Mouse (Mus musculus): ENCODE measurements around the gene Lsm4. TPM values are rescaled to one million over a fixed set of nuclear protein-coding genes. Genes with fewer than 3 reads are reported as not detected.

The Lsm4 gene
- 141 and 147 TPM in 2 replicates for polyA plus RNA-seq (2015; fragmentation: Nextera tagmentation; extraction: Ambion mirVana)

- WGBS = under 1% methylated on average over 60 of the region's 60 CpGs
- Histone ChIP-seq H3K27ac (replicated peaks) (peak within 1 kb of the TSS; percentile 96), H3K4me3 (ENCODE audit: low read depth, low read length) (peak within 1 kb of the TSS; percentile 66), H3K4me2 (replicated peaks; ENCODE audit: low read depth) (peak within 1 kb of the TSS; percentile 59), H3K9ac (ENCODE audit: low read length) (peak within 1 kb of the TSS; percentile 75), H3K4me1 (replicated peaks; ENCODE audit: control insufficient read depth, insufficient read depth) (peaks cover 5% of the 10 kb centered on the region; the same call in 1 of the 2 replicates), H3K9me3 (ENCODE audit: control insufficient read depth, low read length) (no peaks in the 10 kb centered on the region), H3K27me3 (ENCODE audit: control insufficient read depth, insufficient read depth, low read length) (no peaks in the 10 kb centered on the region), H3K36me3 (ENCODE audit: control insufficient read depth, insufficient read depth, low read length) (0 out of 2 replicates have a peak, but pooled peaks cover 3% of the 10 kb centered on the region)
- ATAC-seq (ENCODE audit: low FRiP score, low TSS enrichment) = peak; percentile 95
- TF ChIP-seq EP300 (optimal IDR thresholded peaks at IDR 0.05) (peak; percentile 94), CTCF (IDR thresholded peaks at IDR 0.05; ENCODE audit: low read depth) (peak; percentile 90)
- peak; percentile 96 for DNase-seq (ENCODE audit: low spot score)
Observed at GRCm38 (mm10) chr8:70673079-70673856, at the start of gene Lsm4. Gene Lsm4, plus strand, starts transcription at chr8:70673248.

- ATAC-seq (ENCODE audit: low FRiP score, low TSS enrichment) (no peak), DNase-seq (ENCODE audit: low spot score) (peak; percentile 73)
- Histone ChIP-seq H3K9me3 (ENCODE audit: control insufficient read depth, low read length) (no peaks in the 10 kb centered on the region), H3K4me2 (replicated peaks; ENCODE audit: low read depth) (no peak overlapping the region), H3K36me3 (ENCODE audit: control insufficient read depth, insufficient read depth, low read length) (no peaks in the 10 kb centered on the region), H3K27me3 (ENCODE audit: control insufficient read depth, insufficient read depth, low read length) (no peaks in the 10 kb centered on the region), H3K9ac (ENCODE audit: low read length) (no peak overlapping the region), H3K4me1 (replicated peaks; ENCODE audit: control insufficient read depth, insufficient read depth) (peaks cover 4% of the 10 kb centered on the region; the same call in 1 of the 2 replicates), H3K4me3 (ENCODE audit: low read depth, low read length) (no peak overlapping the region), H3K27ac (replicated peaks) (no peak overlapping the region)
- WGBS = 12% methylated on average over 5 of the region's 5 CpGs
- no peak for TF ChIP-seq EP300 (optimal IDR thresholded peaks at IDR 0.05)
- peak; percentile 77 for TF ChIP-seq CTCF (IDR thresholded peaks at IDR 0.05; ENCODE audit: low read depth)
Observed at GRCm38 (mm10) chr8:70625104-70625503, 47.9 kb upstream of the Lsm4 start.

GRCm38 (mm10) chr8:70627041-70627440, 46.0 kb upstream of the Lsm4 start:
- DNase-seq (ENCODE audit: low spot score) (no peak), ATAC-seq (ENCODE audit: low FRiP score, low TSS enrichment) (no peak)
- no peak overlapping the region for H3K9ac ChIP-seq (ENCODE audit: low read length)
- 79% methylated on average over 5 of the region's 5 CpGs for WGBS
- peaks cover 7% of the 10 kb centered on the region; the same call in 1 of the 2 replicates for H3K4me1 ChIP-seq (replicated peaks; ENCODE audit: control insufficient read depth, insufficient read depth)
- no peak overlapping the region for H3K4me2 ChIP-seq (replicated peaks; ENCODE audit: low read depth)
- TF ChIP-seq CTCF (IDR thresholded peaks at IDR 0.05; ENCODE audit: low read depth) (no peak), EP300 (optimal IDR thresholded peaks at IDR 0.05) (no peak)
- H3K4me3 ChIP-seq (ENCODE audit: low read depth, low read length) = no peak overlapping the region
- no peak overlapping the region for H3K27ac ChIP-seq (replicated peaks)
- no peaks in the 10 kb centered on the region for H3K27me3 ChIP-seq (ENCODE audit: control insufficient read depth, insufficient read depth, low read length)
- no peaks in the 10 kb centered on the region for H3K9me3 ChIP-seq (ENCODE audit: control insufficient read depth, low read length)
- H3K36me3 ChIP-seq (ENCODE audit: control insufficient read depth, insufficient read depth, low read length) = no peaks in the 10 kb centered on the region

- Histone ChIP-seq H3K9me3 (ENCODE audit: control insufficient read depth, low read length) (no peaks in the 10 kb centered on the region), H3K4me2 (replicated peaks; ENCODE audit: low read depth) (peak overlapping the region; percentile 58), H3K27me3 (ENCODE audit: control insufficient read depth, insufficient read depth, low read length) (no peaks in the 10 kb centered on the region), H3K27ac (replicated peaks) (no peak overlapping the region), H3K36me3 (ENCODE audit: control insufficient read depth, insufficient read depth, low read length) (no peaks in the 10 kb centered on the region), H3K4me1 (replicated peaks; ENCODE audit: control insufficient read depth, insufficient read depth) (peaks cover 8% of the 10 kb centered on the region; the same call in 1 of the 2 replicates), H3K4me3 (ENCODE audit: low read depth, low read length) (no peak overlapping the region; the same call in 1 of the 2 replicates), H3K9ac (ENCODE audit: low read length) (no peak overlapping the region)
- 52% methylated on average over 7 of the region's 7 CpGs for WGBS
- no peak for DNase-seq (ENCODE audit: low spot score)
- no peak for ATAC-seq (ENCODE audit: low FRiP score, low TSS enrichment)
- TF ChIP-seq CTCF (IDR thresholded peaks at IDR 0.05; ENCODE audit: low read depth) (no peak), EP300 (optimal IDR thresholded peaks at IDR 0.05) (no peak)
Observed at GRCm38 (mm10) chr8:70628986-70629490, 44.0 kb upstream of the Lsm4 start.

- Histone ChIP-seq H3K4me1 (replicated peaks; ENCODE audit: control insufficient read depth, insufficient read depth) (peaks cover 10% of the 10 kb centered on the region; the same call in 1 of the 2 replicates), H3K4me3 (ENCODE audit: low read depth, low read length) (peak overlapping the region; percentile 39), H3K27ac (replicated peaks) (peak overlapping the region; percentile 74), H3K36me3 (ENCODE audit: control insufficient read depth, insufficient read depth, low read length) (no peaks in the 10 kb centered on the region), H3K4me2 (replicated peaks; ENCODE audit: low read depth) (peak overlapping the region; percentile 58), H3K9ac (ENCODE audit: low read length) (peak overlapping the region; percentile 54), H3K9me3 (ENCODE audit: control insufficient read depth, low read length) (no peaks in the 10 kb centered on the region), H3K27me3 (ENCODE audit: control insufficient read depth, insufficient read depth, low read length) (no peaks in the 10 kb centered on the region)
- TF ChIP-seq CTCF (IDR thresholded peaks at IDR 0.05; ENCODE audit: low read depth) = peak; percentile 100
- no peak for TF ChIP-seq EP300 (optimal IDR thresholded peaks at IDR 0.05)
- ATAC-seq (ENCODE audit: low FRiP score, low TSS enrichment) (peak; percentile 84), DNase-seq (ENCODE audit: low spot score) (peak; percentile 87)
- WGBS = under 1% methylated on average over 60 of the region's 60 CpGs
Observed at GRCm38 (mm10) chr8:70629574-70630531, 43.2 kb upstream of the Lsm4 start.
